Mouse (Mus musculus) cortical plate, adult 2 months (tissue): ENCODE results near the gene Dppa4.

Experiments
- CTCF ChIP-seq: fragments of 200-500 bp; IDR thresholded peaks from 2 replicates; pipeline ENCODE4 v1.5.1; 2011; ENCODE audit warnings: mild to moderate bottlenecking, control low read depth, low read length; ENCODE audit not compliant: insufficient read depth; ENCODE audit errors: extremely low read depth
- POLR2A ChIP-seq: fragments of 200-500 bp; IDR thresholded peaks from 2 replicates; pipeline ENCODE4 v1.6.1; 2011; ENCODE audit warnings: mild to moderate bottlenecking, low read length, control low read depth; ENCODE audit not compliant: insufficient read depth; ENCODE audit errors: extremely low read depth

GRCm38 (mm10) chr16:48326903-48327302 is 43.4 kb downstream of the Dppa4 start:
- no peak for TF ChIP-seq CTCF
- no peak for TF ChIP-seq POLR2A
